Mouse (Mus musculus): ENCODE results near the gene Bicc1. TPM values are rescaled to one million over a fixed set of nuclear protein-coding genes. Genes with fewer than 3 reads are reported as not detected.

Gene Bicc1
- total RNA-seq, 2 experiments from 2014 or later, result 9.4 TPM

DNA sequence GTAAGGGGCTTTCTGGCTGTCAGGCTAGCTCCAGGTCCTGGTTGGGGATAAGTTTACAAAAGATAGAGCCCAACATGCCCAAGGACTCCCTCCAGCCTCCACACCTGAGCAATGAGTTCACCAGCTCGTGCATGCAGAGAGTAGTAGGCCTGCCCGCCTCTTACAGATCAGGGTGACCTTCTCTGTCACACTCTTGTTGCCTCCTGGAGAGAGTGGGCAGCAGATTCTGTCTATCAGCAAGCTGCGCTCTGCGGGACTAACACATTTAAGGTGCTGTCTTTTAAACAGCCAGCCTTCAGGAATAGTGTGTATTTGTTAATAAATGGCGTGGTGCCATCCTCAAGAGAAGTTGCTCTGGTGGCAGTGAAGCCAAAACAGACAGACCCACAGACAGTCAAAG lies 101.4 kb downstream of the Bicc1 start:
- DNase-seq, result no peak

GRCm38 (mm10) chr10:71052748-71053147 lies 106.8 kb downstream of the Bicc1 start:
- no peak for DNase-seq

- DNase-seq, result no peak
Observed at GRCm38 (mm10) chr10:71052208-71052607, 107.3 kb downstream of the Bicc1 start.

DNA sequence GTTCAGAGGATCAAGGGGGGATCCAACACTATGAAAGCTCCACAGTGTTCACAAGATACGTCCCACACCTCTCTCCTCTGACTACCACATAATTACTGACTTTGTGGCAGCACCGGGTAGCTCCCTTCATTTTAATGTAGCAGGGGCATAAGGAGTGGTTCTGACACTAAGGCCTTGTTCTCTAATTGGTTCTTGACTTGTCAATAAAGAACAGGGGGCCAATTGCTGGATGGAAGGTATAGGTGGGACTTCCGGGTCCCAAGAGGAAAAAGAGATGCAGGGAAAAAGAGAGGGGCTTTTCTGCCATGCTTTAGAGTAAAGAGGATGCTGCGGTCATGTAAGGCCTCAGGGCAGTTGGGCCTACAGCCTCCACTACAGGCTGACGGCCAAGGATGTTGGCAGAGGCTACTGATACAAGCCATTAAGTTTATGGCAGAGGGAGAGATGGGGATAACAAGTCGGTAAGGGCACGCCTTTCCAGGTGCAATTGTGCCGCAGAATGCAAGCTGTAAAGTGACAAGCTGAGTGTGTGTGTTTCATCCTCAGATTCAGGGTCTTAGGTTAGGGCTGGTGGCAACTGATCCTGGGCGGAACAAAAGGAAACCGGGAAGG lies 108.7 kb downstream of the Bicc1 start:
- no peak for DNase-seq

- DNase-seq, result peak; percentile 77
Observed at GRCm38 (mm10) chr10:71049294-71049693, 110.2 kb downstream of the Bicc1 start.

DNA sequence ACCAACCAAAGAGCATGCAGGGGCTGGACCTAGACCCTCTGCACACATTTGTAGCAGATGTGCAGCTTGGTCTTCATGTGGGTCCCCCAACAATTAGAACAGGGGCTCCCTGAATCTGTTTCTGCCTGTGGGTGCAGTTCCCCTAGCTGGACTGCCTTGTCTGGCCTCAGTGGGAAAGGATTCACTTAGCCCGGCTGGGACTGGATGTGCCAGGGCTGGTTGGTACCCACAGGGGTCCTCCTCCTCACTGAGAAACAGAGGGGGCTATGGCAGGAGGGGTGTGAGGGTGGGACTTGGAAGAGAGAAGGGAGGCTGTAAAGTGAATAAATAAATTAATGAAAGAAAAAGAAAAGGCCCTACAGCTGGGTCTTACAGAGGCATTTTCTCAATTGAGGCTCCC lies 115.1 kb downstream of the Bicc1 start:
- no peak for DNase-seq

DNA sequence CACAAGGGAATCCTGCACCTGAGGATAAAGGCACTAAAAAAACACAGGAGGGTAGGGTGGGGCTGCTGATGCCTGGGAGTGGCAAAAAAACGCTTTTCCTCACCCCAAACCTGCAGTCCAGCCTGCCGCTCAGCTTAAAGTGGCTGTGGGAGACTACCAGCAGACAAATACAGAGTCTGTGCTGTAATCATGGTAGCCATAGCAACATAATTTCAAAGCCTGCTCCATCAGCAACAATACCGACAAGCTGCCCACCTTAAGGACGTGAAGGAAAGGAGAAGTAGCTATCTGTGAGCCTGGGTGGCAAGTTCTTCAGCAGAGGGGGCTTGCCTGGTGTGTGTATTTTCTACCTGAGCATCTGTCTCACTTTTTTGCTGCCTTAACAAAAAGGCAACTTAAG lies 117.6 kb downstream of the Bicc1 start:
- no peak for DNase-seq

- DNase-seq, result no peak
Observed at GRCm38 (mm10) chr10:71036484-71036883, 123.0 kb downstream of the Bicc1 start.

DNA sequence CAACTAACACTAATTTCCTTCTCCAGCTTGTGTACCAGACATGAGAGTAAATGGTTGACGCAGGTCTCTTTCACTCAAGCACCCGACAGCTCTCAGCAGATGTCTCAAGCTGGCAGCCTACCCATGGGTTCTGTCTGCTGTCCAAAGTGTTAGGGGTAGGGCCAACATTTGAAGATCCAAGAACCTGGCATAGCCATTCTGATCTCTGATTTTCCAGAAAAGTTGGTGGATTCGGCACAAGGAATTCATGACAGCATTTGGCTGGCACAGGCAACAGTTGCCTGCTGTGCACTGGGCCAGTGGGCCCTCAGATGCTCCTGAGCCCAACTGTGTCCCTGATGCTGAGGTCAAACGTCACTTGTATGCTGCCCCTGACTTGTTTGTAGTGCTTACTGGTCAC lies 130.5 kb downstream of the Bicc1 start:
- DNase-seq, result peak; percentile 55

DNA sequence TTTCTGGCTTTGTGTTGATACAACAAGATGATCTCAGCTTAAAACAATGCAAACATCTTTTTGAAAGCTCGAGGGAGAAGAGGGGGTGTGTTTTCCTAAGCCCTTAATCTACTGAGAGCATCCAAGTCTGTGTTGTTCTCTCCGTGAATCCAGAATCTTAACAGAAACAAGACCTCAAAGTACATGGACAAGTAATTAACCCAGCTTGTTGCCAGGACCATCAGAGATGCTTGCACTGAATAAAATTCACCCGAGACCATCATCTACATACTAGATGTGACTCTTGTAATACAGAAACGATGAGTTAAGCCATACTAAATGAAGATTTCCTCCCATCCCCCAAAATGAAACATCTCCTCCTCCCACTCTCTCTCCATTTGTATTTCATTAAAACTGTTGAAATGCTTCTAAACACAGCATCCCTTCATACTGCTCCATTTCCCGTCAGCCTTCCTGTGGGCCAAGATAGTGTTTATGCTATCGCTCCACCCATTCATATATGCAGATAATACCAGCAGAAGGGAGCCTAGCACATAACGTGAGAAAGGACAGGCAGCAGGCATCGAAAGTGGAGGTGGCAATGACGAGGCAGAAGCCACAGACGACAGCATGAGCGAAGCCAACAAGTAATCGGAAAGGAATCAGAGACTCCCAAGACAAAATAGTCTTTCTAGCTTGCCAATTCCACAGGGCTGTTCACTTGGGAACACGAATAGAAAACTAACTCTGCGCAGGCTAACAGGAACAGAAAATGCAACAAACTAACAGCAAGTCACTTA lies 131.2 kb downstream of the Bicc1 start:
- DNase-seq, result peak; percentile 47

- no peak for DNase-seq
Observed at GRCm38 (mm10) chr10:71025131-71025894, 134.2 kb downstream of the Bicc1 start.

DNA sequence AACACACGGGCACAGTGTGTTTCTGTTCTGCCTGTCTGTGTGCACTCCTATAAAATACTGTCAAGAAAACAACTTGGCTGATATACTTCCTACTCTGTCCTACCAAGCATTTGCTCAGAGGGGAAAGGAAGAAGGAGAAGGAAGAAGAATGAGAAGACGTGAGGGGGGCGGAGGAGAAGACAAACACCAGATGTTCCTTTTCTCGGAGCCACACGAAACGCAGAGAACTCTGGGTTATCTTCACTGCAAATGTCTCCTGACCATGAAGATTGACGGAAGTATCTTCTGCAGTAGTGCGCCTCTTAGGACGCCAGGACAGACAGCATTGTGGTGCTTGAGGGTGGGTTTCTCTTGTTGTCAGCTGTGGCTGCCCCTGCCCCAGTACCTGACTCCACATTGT lies 134.8 kb downstream of the Bicc1 start:
- DNase-seq, result no peak

GRCm38 (mm10) chr10:71023471-71023870 lies 136.0 kb downstream of the Bicc1 start:
- DNase-seq, result no peak

GRCm38 (mm10) chr10:71020459-71020858 lies 139.0 kb downstream of the Bicc1 start:
- DNase-seq, result no peak

DNA sequence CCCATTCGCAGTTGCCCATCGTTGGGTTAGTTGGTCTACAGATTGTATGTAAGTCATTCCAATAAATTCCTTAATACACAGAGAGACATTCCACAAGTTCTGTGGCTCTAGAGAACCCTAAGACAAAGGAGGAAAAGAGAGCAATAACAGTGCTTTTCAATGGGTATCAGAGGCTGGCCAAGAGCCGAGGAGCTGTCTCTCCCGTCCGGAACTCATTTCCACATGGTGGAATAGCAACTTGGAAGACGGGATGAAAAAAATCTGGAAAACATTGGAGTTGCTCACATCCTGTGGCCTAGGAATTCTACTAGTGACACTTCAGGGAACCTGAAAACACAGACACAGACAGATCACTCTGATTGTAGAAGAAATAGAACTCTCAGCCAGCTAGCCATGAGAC lies 139.7 kb downstream of the Bicc1 start:
- DNase-seq, result no peak

DNA sequence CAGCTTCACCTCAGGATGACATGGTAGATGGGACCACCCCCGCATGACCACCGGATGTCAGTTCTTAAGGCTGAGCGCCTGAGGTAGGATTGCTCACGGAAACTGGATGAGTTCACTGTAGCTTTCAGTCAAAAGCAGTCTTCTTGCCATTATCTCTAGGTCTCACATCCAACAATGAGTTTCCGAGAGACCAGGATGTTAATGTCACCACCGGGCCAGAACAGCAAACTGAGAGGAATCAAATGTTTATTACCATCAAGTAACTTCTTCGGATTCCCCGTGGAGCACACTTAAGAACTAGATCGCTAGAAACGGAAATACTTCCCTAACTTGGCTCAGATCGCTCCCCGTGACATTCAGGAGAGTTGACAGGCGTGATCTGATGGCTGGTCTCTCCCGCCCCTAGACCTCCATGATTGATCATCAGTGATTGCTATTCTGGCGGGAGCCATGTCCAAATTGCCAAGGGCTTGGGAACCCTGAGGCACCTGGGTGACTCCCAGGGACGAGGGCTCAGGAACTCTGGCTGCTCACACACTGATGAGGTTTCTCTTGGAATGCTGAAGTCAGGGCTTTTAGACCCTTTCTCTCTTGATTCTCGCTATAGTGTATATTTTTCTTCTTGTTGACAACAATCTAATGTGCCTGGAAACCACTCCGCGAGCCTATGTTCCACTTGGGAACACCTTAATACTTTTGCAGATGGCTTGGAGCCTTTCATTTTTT lies 149.6 kb downstream of the Bicc1 start:
- DNase-seq, result no peak

DNA sequence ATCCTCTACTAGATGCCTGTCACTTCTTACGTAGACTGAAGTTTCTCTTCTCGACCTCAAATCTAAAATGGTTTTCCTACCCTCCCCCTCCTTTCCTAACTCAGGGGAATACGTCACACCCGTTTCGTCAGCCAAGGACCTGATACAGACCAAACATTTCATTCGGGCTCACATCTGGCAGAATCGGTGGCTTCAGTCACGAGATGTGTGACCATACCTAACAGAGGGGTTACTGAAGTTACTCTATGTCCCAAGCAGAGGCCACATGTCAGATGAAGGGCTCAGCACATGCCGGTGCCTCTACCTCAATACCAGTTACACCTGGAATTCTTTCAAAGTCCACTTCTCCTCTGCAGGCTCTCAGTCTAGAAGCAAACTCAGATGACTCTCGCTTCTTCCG lies 150.8 kb downstream of the Bicc1 start:
- no peak for DNase-seq

DNA sequence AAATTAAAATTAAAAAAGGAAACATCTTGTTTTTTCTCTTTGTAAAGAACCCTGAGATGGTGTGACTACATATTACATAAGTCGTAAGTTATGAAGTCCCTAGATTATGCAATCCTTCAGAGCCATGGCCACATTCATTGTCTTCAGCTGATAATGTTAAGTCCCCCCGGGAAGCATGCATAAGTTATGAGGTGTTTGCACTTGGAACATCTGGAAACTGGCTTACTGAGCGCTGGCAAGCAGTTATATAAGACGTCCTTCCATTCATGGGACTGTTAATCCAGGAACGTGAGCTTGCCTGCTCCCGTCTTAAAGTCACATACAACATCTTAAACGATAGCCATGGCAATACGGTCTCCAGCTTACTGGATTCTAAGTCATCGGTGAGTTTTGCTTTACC lies 151.5 kb downstream of the Bicc1 start:
- DNase-seq, result peak; percentile 52

DNA sequence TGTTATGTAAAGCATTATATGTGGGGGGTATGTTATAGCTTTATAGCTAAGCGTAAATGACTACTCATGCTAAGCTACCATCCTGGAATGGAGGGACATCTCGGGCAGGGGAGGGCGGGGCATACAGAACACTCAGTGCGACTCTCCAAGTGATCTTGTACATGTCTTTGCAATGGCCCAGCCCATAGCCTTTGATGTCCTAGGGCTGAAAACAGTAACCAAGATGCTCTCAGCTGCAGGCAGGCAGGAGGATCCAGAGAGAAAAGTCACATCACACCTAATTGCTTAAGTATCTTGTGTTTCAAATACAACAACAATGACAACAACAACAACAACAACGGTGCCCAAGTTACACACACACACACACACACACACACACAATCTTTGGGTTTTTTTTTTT lies 152.0 kb downstream of the Bicc1 start:
- no peak for DNase-seq

- DNase-seq, result no peak
Observed at GRCm38 (mm10) chr10:71007001-71007400, 152.5 kb downstream of the Bicc1 start.

DNA sequence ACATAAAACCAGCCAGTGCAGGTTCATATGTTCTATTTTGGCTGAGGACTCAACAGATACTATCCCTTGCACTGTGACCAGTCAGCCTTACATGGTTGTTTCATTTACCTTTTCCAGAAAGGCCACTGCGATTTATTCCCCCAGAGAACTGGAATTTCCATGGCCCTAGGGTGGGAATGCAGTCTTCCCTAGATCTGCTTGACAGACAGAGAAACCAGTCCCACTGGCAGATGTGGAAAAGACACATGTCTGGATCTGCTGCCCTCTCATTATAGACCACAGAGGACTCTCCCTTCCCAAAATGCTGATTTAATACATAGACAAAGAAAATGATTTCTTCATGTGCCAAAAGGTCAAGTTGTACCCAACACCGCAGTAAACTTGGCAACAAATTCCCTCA lies 156.6 kb downstream of the Bicc1 start:
- no peak for DNase-seq

DNA sequence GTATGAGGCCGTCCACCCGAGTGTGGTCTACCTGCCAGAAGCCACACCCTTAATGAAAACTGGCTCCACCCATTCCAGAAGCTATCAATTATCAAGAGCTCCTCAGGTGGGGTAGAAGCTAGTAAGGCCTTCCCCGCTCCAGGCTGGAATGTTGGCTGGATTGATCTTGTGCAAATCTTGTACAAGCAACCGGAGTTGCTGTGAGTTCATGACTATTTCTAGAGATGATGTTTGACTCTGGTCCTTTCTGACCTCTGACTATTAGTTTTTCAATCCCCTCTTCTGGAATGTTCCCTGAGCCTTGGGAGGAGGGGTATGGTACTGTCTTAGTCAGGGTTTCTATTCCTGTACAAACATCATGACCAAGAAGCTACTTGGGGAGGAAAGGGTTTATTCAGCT lies 157.3 kb downstream of the Bicc1 start:
- no peak for DNase-seq

- no peak for DNase-seq
Observed at GRCm38 (mm10) chr10:70998136-70998535, 161.4 kb downstream of the Bicc1 start.

All from gastrocnemius, postnatal 25 days (tissue).